Mouse (Mus musculus): Measurements from ENCODE around the gene Olfr382.
"Not testable (repeated sequence)": the region's sequence is repeated elsewhere in the genome, so short reads cannot be mapped to it uniquely, and the experiment has no call there.

DNA sequence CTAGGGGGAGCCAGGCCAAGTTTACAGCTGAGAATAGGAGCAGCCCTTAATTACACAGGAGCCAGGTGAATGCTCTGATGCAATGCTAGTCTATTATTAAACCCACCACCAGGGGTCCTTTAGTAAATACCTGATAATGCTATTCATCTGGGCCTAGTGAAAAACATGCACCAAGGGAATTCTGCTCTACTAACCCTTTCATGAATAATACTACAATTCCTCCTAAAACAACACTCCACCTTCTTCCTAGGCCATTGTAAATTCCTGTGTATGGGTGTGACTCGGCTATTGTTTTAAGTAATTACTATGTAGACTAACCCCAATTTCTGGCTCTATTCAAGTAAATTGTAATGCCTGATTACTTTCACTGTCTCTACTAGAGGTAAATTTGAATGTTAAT lies 12.0 kb upstream of the Olfr382 start:
- TF ChIP-seq CTCF (conservative IDR thresholded peaks at IDR 0.05; ENCODE audit: insufficient read depth, insufficient read length, low read depth, low read length); POLR2A (IDR thresholded peaks at IDR 0.05; ENCODE audit: low read depth, low read length): not testable (repeated sequence)
